Mouse (Mus musculus): ENCODE measurements around the gene Pcnx.
"Not testable (repeated sequence)": the region's sequence is repeated elsewhere in the genome, so short reads cannot be mapped to it uniquely, and the experiment has no call there.

Pcnx gene

GRCm38 (mm10) chr12:81965416-81965815, 105.6 kb downstream of the Pcnx start:
- DNase-seq (ENCODE audit: low spot score), result no peak

DNA sequence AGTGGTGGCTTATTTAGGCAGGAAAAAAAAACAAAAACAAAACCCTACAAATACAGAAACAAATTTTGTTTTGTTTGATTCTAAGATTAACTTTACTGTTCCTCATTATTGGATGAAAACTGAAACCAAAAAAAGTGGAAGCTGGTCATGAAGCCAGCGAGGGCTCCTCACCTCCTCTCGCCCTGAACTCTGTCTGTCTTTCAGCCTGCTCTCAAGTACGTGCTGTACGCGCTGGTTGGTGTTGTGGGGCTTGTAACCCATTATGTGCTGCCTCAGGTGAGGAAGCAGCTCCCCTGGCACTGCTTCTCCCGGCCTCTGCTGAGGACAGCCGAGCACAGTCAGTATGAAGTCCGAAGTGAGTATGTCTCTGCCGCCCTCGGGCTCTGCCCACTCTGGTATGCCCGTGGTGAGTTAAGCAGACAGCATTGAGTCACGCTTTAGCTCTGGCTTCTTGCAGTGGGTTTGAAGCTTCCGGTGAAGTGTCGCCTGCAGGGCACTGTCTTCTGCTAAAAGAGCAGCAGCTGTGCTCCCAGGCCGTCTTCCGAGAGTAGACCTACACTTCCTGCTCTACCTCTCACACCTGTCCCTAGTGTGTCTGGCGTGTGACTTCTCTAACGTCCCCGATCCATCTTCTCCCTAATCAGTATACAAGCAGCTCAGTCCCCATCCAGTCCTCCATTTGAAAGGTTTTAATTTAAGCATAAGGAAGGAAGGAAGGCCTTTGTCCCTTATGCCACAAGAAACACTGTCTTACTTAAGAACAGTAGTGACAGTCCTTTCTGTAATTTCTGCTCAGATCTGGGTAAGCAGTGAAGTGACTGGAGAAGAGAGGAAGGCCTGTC, 111.4 kb downstream of the Pcnx start:
- no peak for DNase-seq (ENCODE audit: low spot score)

GRCm38 (mm10) chr12:81971884-81972362, 112.1 kb downstream of the Pcnx start:
- DNase-seq (ENCODE audit: low spot score), result no peak

DNA sequence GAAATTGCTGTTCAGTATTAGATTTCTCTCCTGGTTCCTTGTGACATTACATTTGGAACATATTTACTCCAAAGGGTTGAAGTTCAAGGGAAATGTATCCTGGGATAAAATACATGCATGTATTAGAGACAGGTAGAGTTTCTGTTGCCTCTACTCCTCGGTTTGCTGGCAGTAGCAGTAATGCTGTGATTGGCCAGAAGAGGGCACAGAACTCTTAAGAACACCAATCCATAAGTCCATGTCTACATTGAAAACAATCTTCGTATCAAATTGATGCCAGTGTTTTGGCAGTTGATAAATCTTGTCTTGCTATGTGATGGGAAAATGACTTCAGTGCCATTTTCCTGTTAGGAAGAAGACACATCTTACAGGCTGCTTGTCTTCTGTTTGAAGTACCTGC, 115.0 kb downstream of the Pcnx start:
- DNase-seq (ENCODE audit: low spot score), result no peak

GRCm38 (mm10) chr12:81977346-81977745, 117.5 kb downstream of the Pcnx start:
- no peak for DNase-seq (ENCODE audit: low spot score)

DNA sequence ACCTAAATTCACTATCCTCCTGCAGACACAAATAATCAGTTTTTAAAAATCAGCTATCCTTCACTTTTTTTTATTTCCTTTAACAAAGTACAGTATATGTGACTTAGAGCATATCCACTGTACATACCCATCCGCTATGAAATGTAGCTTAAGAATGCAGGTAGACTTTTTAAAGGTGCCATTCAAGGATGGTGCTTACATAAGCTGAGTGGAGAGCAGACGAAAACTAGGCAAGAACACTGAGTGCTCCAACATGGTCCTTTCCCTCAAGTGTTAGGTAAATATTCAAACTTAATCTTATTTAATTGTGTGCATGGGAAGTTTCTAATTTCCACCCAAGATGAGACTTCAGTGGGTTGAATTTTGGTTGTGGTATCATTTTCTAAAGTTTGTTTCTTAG, 119.5 kb downstream of the Pcnx start:
- no peak for DNase-seq (ENCODE audit: low spot score)

DNA sequence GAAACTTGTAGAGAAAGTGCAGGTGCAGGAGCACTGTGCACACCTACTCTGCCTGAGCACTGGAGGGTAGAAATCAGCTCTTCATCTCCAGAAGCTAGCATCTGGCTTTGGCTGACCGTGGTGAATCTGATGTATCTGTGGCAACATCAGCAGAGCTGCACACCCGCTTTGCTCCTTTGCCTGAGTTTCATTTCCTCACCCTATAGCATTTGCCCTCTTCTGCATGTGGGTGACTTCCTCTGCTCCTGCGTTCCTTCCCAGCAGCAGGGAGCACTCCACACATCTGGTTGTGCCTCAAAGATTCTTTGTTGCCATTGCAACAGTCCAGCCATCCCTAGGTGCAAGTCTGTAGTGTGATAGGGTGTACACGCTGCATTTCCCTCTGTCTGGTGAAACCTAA, 132.3 kb downstream of the Pcnx start:
- DNase-seq (ENCODE audit: low spot score), result no peak

DNA sequence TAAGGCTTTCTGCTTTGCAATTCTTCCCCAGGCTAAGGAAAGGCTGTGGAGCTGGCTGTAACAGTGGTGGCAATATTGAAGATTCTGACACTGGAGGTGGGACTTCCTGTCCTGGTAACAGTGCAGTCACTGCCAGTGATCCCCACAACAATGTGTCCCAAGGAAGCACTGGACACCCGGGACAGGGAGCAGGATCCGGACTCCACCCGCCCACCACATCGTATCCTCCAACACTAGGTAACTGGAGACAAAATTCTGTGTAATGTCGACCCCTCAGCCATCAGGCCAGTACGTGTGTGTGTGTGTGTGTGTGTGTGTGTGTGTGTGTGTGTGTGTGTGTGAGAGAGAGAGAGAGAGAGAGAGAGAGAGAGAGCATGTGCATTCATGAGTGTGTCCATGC, 133.2 kb downstream of the Pcnx start:
- DNase-seq (ENCODE audit: low spot score), result no peak

DNA sequence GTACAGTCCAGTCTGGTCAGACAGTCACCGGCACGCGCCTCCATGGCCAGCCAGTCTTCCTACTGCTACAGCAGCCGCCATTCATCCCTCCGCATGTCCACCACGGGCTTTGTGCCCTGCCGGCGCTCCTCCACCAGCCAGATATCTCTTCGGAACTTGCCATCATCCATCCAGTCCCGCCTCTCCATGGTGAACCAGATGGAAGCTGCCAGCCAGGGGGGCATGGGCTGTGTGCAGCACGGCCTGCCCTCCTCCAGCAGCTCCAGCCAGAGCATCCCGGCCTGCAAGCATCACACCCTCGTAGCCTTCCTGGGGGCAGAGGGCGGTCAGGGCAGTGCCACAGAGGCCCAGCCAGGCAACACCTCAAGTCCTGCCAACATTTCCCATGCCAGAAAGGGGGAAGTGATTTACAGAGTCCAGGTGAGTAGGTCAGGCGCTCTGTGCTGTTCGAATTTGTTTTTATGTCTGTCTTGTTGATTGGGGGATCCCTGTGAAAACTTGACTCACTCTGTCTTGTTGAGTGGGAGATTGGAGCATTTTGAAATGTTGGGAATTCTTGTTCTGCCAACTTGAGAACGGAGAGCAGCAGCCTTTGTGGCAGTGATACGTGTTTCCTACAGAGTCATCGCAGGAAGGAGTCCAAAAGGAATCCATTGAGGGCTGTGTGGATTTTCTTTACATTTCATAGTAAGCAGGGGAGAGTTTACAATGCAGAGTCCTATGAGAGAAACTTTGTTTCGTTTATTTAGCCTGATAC, 135.3 kb downstream of the Pcnx start:
- DNase-seq (ENCODE audit: low spot score), result no peak

- DNase-seq (ENCODE audit: low spot score), result no peak
These were observed 137.0 kb downstream of the Pcnx start for GRCm38 (mm10) chr12:81996679-81997362.

GRCm38 (mm10) chr12:81997497-81997896, 137.7 kb downstream of the Pcnx start:
- no peak for DNase-seq (ENCODE audit: low spot score)

- not testable (repeated sequence) for DNase-seq (ENCODE audit: low spot score)
These were observed 142.9 kb downstream of the Pcnx start for GRCm38 (mm10) chr12:82002697-82003096.

GRCm38 (mm10) chr12:82025901-82026633, 166.2 kb downstream of the Pcnx start:
- not testable (repeated sequence) for DNase-seq (ENCODE audit: low spot score)

DNA sequence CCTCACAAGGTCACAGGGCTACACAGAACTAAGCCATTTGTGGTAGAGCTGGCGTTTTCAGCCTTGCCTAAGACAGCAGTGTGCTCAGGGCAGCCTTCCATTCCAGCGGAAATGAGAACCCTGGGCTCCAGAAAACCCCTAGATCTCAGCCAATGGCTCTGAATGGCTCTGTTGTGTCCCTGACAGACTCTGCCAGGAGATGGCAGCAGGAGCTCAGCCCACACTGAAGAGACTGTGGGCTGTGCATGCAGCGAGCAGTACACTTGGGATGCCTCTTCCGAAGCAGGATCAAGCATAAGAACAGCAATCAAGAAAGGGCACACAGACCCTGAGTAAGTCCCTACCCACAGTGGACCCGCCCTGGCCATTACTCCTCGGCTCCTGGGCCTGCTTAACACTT, 173.7 kb downstream of the Pcnx start:
- not testable (repeated sequence) for DNase-seq (ENCODE audit: low spot score)

DNA sequence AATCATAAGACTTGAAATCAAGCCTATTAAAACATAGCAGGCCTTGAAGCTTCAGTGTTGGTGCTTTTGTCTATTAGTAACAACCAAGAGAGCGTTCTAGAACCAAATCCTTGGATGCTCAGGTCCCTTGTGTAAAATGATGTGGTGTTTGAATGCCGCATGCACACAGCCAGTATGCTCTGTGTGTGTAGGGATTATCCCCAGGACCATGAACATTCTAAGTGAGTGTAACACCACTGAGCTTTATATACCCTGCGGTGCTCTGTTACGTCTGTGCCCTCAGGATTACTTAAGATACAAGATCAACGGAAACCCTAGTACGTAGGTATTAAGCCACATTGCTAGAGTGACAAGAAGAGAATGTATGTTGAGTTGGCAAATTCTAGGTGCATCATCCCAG, 174.2 kb downstream of the Pcnx start:
- DNase-seq (ENCODE audit: low spot score), result not testable (repeated sequence)

GRCm38 (mm10) chr12:82044078-82044477, 184.3 kb downstream of the Pcnx start:
- not testable (repeated sequence) for DNase-seq (ENCODE audit: low spot score)

Data from yolk sac, embryonic 10.5 days (tissue).